Mouse (Mus musculus): ENCODE measurements around the gene Bcl7a.

The Bcl7a gene

DNA sequence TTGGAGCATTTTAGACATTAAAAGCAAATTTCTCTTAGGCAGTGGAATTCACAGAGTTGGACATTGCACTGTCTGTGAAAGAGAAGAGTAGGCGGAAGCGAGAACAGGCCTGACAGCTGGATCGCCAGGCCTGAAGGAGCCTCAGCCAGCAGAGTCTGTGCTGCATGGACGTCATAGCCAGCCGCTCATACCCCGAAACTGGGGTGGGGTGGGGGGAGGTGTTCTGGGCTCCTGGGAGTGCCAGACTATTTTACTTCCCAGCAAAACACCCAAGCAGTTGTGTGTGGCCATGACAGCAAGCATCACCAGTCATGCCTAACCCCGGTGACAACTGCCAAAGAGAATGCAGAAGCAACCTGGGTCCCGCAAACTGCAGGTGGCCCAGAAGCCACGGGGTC, 16.9 kb upstream of the Bcl7a start:
- CTCF ChIA-PET, result no interaction called here

DNA sequence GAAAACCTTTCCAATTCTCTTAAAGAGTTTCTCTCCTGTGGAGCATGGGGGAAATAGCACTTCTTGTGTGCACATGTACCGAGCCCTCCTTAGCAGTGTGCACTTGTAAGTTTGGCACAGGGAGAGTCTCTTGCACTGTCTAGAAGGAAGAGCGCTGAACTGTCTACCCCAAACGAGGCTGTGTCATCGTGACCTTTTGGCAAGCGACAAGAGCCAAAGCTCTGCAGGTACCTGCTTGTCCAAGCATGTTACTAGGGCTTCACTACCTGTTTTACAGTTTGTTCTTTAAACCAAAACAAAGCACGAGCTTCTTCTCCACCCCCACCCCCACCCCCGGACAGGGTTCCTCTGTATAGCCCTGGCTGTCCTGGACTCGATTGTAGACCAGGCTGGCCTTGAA, 15.9 kb upstream of the Bcl7a start:
- CTCF ChIA-PET, result interaction anchor here (0.6 kb wide), 1 partner anchor 645 kb away, joined by 6 read pairs; no protein-coding TSS in a partner anchor

- CTCF ChIA-PET, result no interaction called here
These were observed 10.1 kb upstream of the Bcl7a start for GRCm38 (mm10) chr5:123333566-123333965.

DNA sequence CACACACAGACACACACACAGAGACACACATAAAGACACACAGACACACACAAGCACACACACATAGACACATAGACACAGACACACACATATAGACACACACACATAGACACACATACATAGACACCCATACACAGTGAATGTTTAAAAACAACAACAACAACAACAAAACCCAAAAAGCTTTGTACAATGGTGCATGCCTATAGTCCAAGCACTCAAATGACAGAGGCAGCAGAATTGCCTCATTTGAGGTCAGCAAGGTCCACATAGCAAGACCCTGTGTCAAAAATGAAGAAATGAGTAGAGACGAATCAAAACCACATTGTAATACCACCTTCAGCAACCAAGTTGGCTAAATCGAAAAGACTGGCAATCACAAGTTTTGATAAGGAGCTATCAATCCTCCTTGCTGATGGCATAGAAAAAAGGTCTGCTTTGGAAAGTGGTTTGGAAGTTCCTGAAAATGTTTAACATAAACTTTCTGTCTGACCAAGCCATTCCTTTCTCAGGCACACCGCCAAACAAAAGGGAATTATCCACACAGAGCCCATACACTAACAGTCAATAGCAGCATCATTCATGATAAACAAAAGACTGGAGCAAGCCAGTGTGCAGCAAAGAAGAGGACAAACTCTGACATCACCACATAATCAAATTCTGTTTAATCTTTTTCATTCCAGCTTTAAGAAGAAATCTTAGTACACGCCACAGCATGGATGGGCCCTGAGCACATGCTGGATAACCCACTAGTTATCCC, 7.3 kb upstream of the Bcl7a start:
- CTCF ChIA-PET, result interaction anchor here (0.7 kb wide), 1 partner anchor 13 kb away, joined by 6 read pairs; no protein-coding TSS in a partner anchor

DNA sequence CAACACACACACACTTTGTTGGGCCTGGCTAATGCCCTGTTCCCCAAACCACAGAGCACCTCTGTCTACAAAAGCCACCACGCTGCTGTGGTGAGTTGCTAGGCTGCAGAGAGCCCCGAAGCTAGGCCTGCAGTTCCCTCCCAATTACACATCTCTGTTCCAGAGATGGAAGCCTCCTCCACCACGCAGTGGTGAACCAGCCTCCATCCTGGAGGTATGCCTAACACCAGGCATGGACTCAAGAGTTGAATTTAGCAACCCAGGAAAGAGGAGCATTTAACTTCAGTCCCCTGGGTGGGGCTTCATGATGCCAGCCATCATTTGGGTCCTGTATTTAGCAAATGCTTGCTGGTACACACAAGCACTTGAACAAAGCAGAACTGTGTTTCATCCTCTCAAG, 5.2 kb upstream of the Bcl7a start:
- CTCF ChIA-PET, result no interaction called here

- CTCF ChIA-PET, result interaction anchor here (0.7 to 1.5 kb wide), 2 partner anchors 53 to 120 kb away, joined by 3 read pairs; no protein-coding TSS in a partner anchor
These were observed 961 bp downstream of the Bcl7a start for GRCm38 (mm10) chr5:123344628-123344962.

- CTCF ChIA-PET, result interaction anchor here (0.7 to 1.5 kb wide), 2 partner anchors 54 to 119 kb away, joined by 3 read pairs; no protein-coding TSS in a partner anchor
These were observed 1.6 kb downstream of the Bcl7a start for GRCm38 (mm10) chr5:123344963-123345852.

DNA sequence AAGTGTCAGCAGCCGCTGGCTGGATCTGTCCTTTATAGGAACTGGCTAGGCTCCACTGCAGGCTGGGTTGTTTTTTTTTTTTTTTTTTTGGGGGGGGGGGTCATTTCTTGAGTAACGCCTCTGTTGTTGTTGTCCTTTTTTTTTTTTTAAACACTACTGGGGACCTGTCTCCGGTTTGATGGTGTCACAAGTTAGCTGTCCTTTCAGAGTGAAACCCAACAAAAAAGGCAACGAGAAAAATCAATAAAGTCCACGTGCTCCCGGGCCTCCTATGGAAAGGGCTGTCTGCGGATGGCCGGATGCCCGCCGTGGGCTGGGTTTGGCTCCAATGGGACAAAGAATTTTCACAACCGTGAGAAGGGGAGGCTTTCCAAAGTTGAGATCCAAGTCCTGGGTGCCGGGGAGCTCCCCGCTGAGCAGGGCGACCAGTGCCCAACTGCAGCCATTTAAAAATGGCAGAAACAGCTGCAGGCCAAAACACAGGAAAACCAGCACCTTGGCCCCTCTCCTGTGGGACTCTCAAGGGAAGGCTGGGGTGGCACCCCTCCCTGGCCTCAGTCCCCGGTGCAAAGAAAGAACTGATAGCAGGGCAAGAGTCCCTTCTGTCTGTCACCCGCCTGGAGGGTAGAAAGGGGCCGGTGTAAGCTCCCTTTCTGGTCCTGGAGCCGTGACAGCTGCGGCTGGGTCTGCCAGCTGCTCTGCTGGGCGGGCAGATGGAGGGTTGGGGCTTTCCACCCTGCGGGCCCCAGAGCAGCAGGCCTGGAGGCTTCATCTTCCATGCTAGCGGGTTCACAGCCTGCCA, 2.4 kb downstream of the Bcl7a start:
- CTCF ChIA-PET, result interaction anchor here (0.6 to 0.7 kb wide), 3 partner anchors 76 to 1523 kb away, joined by 3 to 7 read pairs (median 3); no protein-coding TSS in a partner anchor

- CTCF ChIA-PET, result no interaction called here
These were observed 3.2 kb downstream of the Bcl7a start for GRCm38 (mm10) chr5:123346701-123347270.

GRCm38 (mm10) chr5:123347985-123348384, 4.4 kb downstream of the Bcl7a start:
- CTCF ChIA-PET, result interaction anchor here (0.6 to 0.8 kb wide), 4 partner anchors 29 to 173 kb away, joined by 3 to 14 read pairs (median 4); no protein-coding TSS in a partner anchor

- CTCF ChIA-PET, result no interaction called here
These were observed 6.8 kb downstream of the Bcl7a start for GRCm38 (mm10) chr5:123350386-123350785.

DNA sequence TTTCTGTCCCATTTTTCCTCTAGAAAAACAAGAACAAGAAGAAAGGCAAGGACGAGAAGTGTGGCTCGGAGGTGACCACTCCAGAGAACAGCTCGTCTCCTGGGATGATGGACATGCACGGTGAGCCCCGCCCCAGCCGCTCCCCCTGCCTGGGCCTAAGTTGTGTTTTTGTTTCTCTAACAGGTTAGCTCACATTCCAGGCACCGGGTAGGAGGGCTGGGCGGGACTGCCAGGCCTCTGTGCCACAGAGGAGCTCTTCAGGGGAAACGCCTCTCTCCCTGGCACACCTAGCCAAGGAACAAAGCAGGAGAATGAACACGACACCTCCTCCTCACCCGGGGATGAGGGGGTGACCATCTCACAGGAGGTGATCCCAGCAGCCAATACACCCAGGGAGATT, 12.3 kb downstream of the Bcl7a start:
- CTCF ChIA-PET, result no interaction called here

GRCm38 (mm10) chr5:123357253-123357652, 13.6 kb downstream of the Bcl7a start:
- CTCF ChIA-PET, result no interaction called here

GRCm38 (mm10) chr5:123359431-123359830, 15.8 kb downstream of the Bcl7a start:
- CTCF ChIA-PET, result interaction anchor here (0.6 kb wide), 1 partner anchor 290 kb away, joined by 8 read pairs; no protein-coding TSS in a partner anchor

DNA sequence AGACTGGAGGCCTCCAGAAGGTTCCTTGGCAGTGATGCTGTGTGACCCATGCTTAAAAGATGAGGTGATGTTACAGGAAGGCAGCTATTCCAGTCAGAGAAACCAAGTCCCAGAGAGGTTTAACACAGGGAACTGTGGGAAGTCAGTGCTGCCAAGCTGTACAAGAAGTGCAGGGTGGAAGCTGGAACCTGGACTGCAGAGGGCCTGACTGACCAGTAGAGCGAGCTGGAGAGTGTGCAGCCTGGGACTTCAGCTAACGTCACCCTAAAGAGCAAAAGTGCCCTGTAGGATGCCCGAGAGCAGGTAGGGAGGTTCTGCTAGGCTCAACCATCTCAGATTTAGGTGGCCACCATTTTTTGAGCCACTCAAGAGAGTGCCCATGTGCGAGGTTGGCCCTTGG, 19.3 kb downstream of the Bcl7a start:
- CTCF ChIA-PET, result no interaction called here

GRCm38 (mm10) chr5:123364302-123364971, 20.8 kb downstream of the Bcl7a start:
- CTCF ChIA-PET, result interaction anchor here (0.7 kb wide), 1 partner anchor 828 kb away, joined by 6 read pairs; no protein-coding TSS in a partner anchor

DNA sequence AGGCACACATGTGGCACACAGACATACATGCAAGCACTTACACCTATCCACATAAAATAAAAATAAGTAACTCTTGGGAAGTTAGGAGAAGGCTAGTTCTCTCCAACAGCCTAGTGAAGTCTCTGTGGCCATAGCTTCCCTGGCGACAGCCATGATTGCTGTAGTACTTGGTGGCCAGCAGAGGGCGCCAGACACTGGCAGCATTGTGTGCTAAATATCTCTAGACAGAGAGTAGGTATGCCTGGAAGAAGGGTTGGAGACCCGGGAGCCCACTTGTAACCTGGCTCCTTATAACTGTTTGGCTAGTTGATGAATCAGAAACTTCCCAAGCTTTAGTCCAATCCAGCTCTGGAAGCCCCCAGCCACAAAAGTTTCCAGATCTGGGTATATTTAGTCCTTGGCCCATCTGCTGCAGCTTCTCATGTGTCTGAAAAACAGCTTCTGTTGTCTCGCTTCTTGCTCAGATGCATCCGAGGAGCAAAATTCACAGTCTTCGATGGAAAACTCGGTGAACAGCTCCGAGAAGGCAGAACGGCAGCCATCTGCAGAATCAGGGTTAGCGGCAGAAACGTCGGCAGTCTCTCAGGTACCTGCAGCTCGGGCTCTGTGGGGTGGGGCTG, 25.3 kb downstream of the Bcl7a start:
- CTCF ChIA-PET, result interaction anchor here (0.6 to 1.3 kb wide), 3 partner anchors 68 to 370 kb away, joined by 4 to 8 read pairs (median 4); no protein-coding TSS in a partner anchor

DNA sequence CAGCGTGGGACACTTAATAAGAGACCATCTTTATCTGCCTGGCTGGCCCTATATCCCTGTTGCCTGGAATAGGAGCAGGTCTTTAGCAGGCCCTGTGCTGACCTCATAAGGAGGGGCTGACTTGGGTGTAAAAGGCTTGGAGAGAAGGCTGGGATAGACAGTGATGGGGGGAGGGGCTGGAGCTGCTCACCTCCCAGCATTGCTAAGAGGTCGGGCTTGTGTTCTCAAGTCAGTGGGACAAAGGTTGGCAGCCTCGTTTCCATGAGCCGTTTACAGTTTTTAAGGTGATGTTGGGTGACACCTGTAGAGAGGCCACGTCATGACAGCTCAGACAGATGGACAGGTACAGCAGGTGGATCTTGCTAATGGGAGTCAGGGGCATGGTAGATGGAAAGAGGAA, 26.4 kb downstream of the Bcl7a start:
- CTCF ChIA-PET, result no interaction called here

- CTCF ChIA-PET, result interaction anchor here (0.6 to 1.2 kb wide), 2 partner anchors 21 to 785 kb away, joined by 3 to 6 read pairs; no protein-coding TSS in a partner anchor
These were observed 31.6 kb downstream of the Bcl7a start for GRCm38 (mm10) chr5:123375262-123375661.
